Mouse (Mus musculus) urinary bladder, adult 18-20 months (tissue): Measurements from ENCODE around the gene Kctd8.
"Not testable (repeated sequence)": the region's sequence is repeated elsewhere in the genome, so short reads cannot be mapped to it uniquely, and the experiment has no call there.

ENCODE experiments used
- DNase-seq, 2 experiments: peaks; one replicate each; pipeline ENCODE4 v3.0.0; 2022; ENCODE audit warnings: low spot score in 2 of 2, mixed read lengths in 2 of 2

The Kctd8 gene

GRCm38 (mm10) chr5:69340919-69341801 is at the start of gene Kctd8:
Kctd8 (minus strand) TSS chr5:69341679.
- no peak for DNase-seq

GRCm38 (mm10) chr5:69379072-69379471 is 37.6 kb upstream of the Kctd8 start:
- no peak for DNase-seq

DNA sequence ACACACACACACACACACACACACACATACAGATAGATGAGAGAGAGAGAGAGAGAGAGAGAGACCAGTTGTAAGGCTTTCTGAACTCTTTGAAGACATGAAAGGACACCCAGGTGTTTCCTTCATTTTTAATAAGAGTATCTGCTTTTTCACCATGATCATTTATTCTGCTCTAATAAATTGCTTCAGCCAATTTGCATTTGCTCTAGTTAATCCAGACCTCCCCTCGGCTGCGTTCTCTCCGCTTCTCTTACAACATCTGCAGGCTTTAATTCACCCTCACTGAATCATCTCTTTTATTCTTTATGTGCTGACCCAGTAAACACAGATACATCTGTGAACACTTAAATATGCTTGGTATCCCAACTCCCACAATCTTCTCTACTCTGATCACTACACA is 9.1 kb upstream of the Kctd8 start:
- no peak for DNase-seq

GRCm38 (mm10) chr5:69340102-69340918 is 1.2 kb downstream of the Kctd8 start:
- no peak for DNase-seq

DNA sequence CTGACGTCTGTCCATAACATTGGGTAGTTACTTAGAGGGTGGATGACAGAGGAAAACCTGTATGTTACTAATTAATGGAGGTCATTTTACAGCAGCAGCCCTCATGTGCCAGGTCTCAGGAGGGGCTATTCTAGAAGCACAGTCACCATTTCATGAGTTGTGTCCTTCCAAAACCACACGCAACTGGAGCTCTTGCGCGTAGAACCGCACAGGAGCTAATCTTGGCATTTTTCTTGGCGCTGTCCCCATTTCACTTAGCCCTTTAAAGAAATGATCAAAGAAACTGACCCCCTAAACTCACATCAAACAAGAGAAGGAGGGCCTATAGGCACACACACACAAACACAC is 1.9 kb downstream of the Kctd8 start:
- no peak for DNase-seq

DNA sequence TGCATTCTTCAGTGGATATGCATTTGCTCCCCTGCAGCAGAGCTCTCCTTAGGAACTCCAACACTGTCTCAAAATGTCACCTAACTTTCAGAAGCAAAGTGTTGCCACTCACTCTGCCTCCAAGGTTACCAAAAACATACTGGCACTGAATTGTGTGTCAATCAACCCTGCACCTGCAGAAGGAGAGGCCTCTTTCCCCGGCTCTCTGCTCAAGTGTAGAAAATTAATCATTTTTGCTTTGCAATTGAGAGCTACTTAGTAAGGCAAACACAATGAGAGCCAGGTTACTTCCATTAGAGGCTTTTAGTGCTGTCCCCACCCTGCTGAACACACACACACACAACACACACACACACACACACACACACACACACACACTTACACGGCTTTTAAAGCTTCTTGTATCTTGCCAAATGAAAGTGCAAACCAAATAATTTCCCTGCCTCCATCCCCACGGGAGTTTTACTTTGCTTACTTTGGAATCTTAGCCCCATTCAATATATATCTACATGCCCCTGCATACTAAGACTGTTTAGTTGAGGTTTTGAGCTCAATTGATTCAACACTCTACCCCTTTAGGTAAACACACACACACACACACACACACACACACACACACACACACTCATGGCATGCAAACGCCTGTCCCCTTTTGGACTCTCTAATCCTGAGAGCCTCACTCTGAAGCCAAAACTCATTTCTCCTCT is 2.4 kb downstream of the Kctd8 start:
- DNase-seq: no peak

DNA sequence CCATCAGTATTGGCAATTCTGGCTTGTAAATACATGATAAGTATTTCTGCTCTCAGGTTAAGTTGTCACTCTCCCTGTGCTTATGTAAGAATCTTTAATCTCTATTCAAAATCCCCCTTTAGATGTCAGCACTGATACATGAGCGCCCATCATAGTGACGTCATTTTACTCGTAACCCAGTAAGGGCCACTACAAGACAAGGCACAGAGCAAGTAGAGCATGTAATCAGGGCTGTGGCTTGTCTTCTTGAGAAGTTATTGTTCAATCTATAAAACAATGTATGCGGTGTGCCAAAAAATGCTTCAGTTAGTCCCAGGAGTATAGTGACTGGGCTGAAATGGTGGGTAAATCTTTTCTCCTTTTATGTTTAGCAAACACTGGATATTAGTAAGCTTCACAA is 13.9 kb downstream of the Kctd8 start:
- no peak for DNase-seq

GRCm38 (mm10) chr5:69324566-69325230 is 16.8 kb downstream of the Kctd8 start:
- DNase-seq: no peak

DNA sequence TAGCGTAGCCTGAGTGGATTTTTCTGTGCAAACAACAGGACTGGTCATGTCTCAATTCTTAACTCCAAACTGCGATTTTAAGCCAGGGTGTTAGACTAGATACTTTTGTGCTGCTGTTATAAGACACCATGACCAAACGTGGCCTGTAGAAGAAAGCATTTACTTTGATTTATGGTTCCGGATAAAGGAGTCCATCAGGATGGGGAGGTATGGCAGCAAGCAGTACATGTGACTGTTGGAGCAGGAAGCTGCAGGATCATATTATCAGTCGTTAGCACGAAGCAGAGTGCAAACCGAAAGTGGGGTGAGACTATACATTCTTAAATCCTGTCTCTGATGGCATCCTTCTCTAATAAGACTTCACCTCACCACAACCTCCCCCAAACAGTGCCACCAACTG is 28.9 kb downstream of the Kctd8 start:
- DNase-seq: no peak

GRCm38 (mm10) chr5:69301665-69302064 is 39.8 kb downstream of the Kctd8 start:
- DNase-seq: no peak

DNA sequence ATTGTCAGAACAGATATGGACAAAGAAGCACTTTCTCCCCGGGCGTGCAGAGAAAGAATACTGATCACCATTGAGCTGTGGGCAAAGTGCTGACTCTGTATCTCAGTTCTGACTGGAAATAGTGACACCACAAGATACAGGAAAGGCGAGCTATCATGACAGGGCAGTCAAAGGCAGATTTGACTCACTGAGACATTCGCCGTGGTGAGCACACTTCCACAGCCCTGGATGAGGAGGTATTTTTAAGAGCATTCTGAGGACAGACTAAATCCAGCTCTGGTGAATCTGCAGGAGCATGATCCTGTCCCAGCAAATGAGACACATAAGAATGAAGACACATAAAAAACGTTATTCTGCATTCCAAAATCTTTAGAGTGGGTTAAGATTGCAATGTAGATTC is 49.1 kb downstream of the Kctd8 start:
- no peak for DNase-seq

GRCm38 (mm10) chr5:69284359-69284758 is 57.1 kb downstream of the Kctd8 start:
- DNase-seq: no peak

- no peak for DNase-seq
These were observed 89.1 kb downstream of the Kctd8 start for GRCm38 (mm10) chr5:69252366-69252765.

GRCm38 (mm10) chr5:69241931-69242330 is 99.5 kb downstream of the Kctd8 start:
- no peak for DNase-seq

DNA sequence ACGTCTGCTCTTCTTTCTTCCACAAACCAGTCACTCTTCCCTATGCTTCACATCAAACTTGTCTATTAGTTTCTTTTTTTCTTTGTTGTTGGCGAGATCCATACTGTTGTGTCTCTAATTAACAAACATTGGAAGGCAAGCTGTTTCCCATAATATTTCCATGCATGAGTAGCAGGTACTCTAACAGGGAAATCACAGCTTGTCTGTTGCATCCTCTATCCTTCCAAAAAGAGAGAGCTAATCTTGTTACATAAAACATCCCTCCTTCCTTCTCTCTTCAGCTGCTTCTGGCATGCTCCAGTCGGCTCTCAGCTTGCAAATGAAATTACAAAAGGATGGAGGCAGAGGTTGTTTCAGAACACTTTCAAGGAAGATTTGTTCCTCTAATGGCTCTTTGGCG is 107.9 kb downstream of the Kctd8 start:
- no peak for DNase-seq

DNA sequence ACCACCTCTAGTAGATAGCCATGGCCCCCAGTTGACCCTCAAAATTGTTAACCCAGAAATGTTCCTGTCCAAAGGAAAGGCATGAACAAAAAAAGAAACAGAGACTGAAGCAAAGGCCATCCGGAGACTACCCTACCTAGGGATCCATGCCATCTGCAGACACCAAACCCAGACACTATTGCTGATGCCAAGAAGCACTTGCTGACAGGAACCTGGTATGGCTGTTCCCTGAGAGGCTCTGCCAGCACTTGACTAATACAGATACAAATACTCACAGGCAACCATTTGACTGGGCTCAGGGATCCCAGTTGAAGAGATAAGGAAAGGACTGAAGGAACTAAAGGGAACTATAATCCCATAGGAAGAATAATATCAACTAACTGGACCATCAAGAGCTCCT is 109.8 kb downstream of the Kctd8 start:
- not testable (repeated sequence) for DNase-seq

GRCm38 (mm10) chr5:69227147-69227546 is 114.3 kb downstream of the Kctd8 start:
- DNase-seq: no peak

GRCm38 (mm10) chr5:69222608-69223007 is 118.9 kb downstream of the Kctd8 start:
- DNase-seq: no peak

GRCm38 (mm10) chr5:69215216-69215615 is 126.3 kb downstream of the Kctd8 start:
- no peak for DNase-seq

GRCm38 (mm10) chr5:69209401-69209800 is 132.1 kb downstream of the Kctd8 start:
- no peak for DNase-seq

DNA sequence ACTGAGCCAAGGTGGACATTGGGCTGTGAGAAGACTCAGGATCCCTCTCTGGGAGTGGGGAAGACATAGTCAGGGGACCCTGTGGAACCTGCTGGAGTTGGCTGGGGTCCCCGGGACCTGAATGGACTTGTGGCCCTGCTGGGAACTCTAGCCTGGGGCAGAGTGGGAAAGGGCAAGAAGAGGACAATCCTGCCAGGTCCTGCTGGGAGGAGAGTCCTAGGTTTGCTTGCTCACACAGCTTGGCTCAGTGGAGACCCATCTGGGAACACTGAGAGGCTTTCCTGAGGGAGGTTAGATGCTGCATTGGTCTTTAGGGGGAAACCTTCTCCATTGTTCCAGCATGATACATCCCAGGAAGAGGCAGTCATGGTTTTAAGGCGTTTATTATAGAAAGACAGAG is 133.8 kb downstream of the Kctd8 start:
- no peak for DNase-seq
